Mouse (Mus musculus) E14TG2a.4 (cell line): ENCODE measurements around the gene Ranbp6.

Experiments used
- CTCF ChIP-seq: conservative IDR thresholded peaks from 2 replicates; pipeline ENCODE4 v1.5.1; 2014; ENCODE audit warnings: low read length
- NANOG ChIP-seq: IDR thresholded peaks from 2 replicates; pipeline ENCODE4 v1.6.1; 2014; ENCODE audit warnings: borderline replicate concordance, low read length, mixed read lengths

- TF ChIP-seq CTCF (peak; percentile 74), NANOG (no peak)
These were observed 11.4 kb upstream of the Ranbp6 start for GRCm38 (mm10) chr19:29824034-29824700.
